Mouse (Mus musculus) forebrain, embryonic 10.5 days (tissue): ENCODE measurements around the gene Adamts7. TPM values are rescaled to one million over a fixed set of nuclear protein-coding genes. Genes with fewer than 3 reads are reported as not detected.
A peak's percentile ranks its signal among the peaks of the same experiment; 100 is the strongest.

Source experiments
- DNase-seq: peaks from one replicate; pipeline ENCODE4 v3.0.0-alpha.2; 2017; ENCODE audit warnings: low spot score; ENCODE audit errors: extremely low spot score
- H3K27ac ChIP-seq: fragments of 300-500 bp; sonication (generic); 2 replicates; pipeline ENCODE4 v1.5.1; 2016; ENCODE audit warnings: mild to moderate bottlenecking
- H3K27me3 ChIP-seq: fragments of 300-500 bp; sonication (generic); 2 replicates; pipeline ENCODE4 v1.6.1; 2016; ENCODE audit warnings: mild to moderate bottlenecking; ENCODE audit not compliant: poor library complexity, severe bottlenecking
- H3K36me3 ChIP-seq: fragments of 300-500 bp; sonication (generic); replicated peaks from 2 replicates; pipeline ENCODE4 v1.6.1; 2016; ENCODE audit warnings: mild to moderate bottlenecking, moderate library complexity
- H3K4me1 ChIP-seq: fragments of 300-500 bp; sonication (generic); 2 replicates; pipeline ENCODE4 v1.6.1; 2016
- H3K4me3 ChIP-seq: fragments of 300-500 bp; sonication (generic); 2 replicates; pipeline ENCODE4 v1.5.1; 2016; ENCODE audit warnings: mild to moderate bottlenecking, moderate library complexity
- H3K9me3 ChIP-seq: fragments of 300-500 bp; sonication (generic); 2 replicates; pipeline ENCODE4 v1.6.1; 2016; ENCODE audit warnings: mild to moderate bottlenecking, moderate library complexity
- WGBS: fragments of 180-500 bp; shearing (Covaris S2); methylation state at CpG from one replicate; pipeline ENCODE4 v1.1.7; 2016; 5-methylcytosine and 5-hydroxymethylcytosine counted together
- polyA plus RNA-seq: library from polyadenylated mRNA; unstranded; fragments of >200 nt; fragmentation: Nextera tagmentation; extraction: Ambion mirVana; gene quantifications from 2 replicates; pipeline ENCODE4 v1.2.1, GENCODE M21; 2016

Adamts7 gene
- polyA plus RNA-seq, result 16.7 and 17.2 TPM in 2 replicates

DNA sequence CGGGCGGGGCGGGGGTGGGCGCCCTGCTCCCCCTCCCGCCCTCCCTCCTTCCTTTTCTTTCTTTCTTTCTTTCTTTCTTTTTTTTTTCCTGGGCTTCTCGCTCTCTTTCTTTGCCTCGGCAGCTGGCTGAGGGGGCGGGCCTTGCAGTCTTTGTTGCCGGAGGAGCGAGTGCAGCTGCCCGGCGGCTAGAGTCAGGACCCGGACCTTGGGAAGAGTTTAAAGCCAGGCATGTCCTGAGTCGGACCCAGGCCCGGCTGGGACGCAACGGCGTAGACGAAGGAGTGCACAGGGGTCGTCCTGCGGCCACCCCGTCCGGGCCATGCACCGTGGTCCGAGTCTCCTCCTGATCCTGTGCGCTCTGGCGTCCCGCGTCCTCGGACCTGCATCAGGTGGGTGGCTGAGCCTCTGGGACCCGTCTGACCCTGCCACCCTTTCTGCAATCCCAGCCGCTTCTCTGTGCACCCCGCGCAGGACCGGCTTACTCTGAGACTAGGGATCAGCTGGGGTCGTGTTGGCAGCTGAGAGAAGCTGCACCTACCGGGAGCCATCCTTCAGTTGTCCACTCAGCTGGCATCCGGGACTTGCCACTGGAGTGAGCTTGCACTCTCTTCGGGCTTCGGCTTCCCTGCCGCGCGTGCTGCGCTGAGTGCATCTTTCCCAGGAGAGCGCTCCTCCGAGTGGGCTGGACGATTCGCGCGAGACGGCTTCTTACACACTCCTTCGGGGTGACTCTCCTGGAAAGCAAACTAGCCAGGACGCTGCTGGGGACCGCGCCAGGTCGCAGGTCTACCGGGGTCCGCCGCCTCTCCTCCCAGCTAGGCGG lies at the start of gene Adamts7:
Gene Adamts7 (plus strand): TSS at position 144 of the 823 bp plus-strand sequence.
- H3K4me3 ChIP-seq, result peak within 1 kb of the TSS; percentile 80
- H3K4me1 ChIP-seq, result peaks cover 34% of the 10 kb centered on the region
- H3K27ac ChIP-seq, result peak within 1 kb of the TSS; percentile 90
- peaks cover 14% of the 10 kb centered on the region for H3K27me3 ChIP-seq
- peaks cover 6% of the 10 kb centered on the region; the same call in 1 of the 2 replicates for H3K36me3 ChIP-seq
- peaks cover 6% of the 10 kb centered on the region; the same call in 1 of the 2 replicates for H3K9me3 ChIP-seq
- DNase-seq, result peak; percentile 80
- WGBS, result under 1% methylated on average over 60 of the region's 60 CpGs

GRCm38 (mm10) chr9:90113151-90113550 lies 49.7 kb upstream of the Adamts7 start:
- WGBS, result 3% methylated on average over 13 of the region's 13 CpGs
- peak overlapping the region; percentile 100 for H3K27ac ChIP-seq

GRCm38 (mm10) chr9:90113651-90114566 lies 49.0 kb upstream of the Adamts7 start:
- H3K4me3 ChIP-seq, result peak overlapping the region; percentile 97
- H3K36me3 ChIP-seq, result peaks cover 12% of the 10 kb centered on the region
- under 1% methylated on average over 82 of the region's 82 CpGs for WGBS
- no peaks in the 10 kb centered on the region for H3K9me3 ChIP-seq
- H3K4me1 ChIP-seq, result peaks cover 23% of the 10 kb centered on the region
- peak; percentile 83 for DNase-seq
- no peaks in the 10 kb centered on the region for H3K27me3 ChIP-seq
- peak overlapping the region; percentile 100 for H3K27ac ChIP-seq

More at GRCm38 (mm10) chr9:90113151-90113550, 49.7 kb upstream of the Adamts7 start:
- no peak for DNase-seq
- H3K36me3 ChIP-seq, result peaks cover 19% of the 10 kb centered on the region
- peaks cover 23% of the 10 kb centered on the region for H3K4me1 ChIP-seq
- no peaks in the 10 kb centered on the region for H3K9me3 ChIP-seq
- no peaks in the 10 kb centered on the region for H3K27me3 ChIP-seq
- H3K4me3 ChIP-seq, result peak overlapping the region; percentile 97

- Histone ChIP-seq H3K9me3 (no peaks in the 10 kb centered on the region), H3K4me1 (peaks cover 23% of the 10 kb centered on the region), H3K27ac (peak within 1 kb of the TSS; percentile 100), H3K27me3 (no peaks in the 10 kb centered on the region), H3K36me3 (peaks cover 3% of the 10 kb centered on the region), H3K4me3 (peak within 1 kb of the TSS; percentile 97)
- 3% methylated on average over 40 of the region's 40 CpGs for WGBS
- DNase-seq, result peak; percentile 99
These were observed 48.1 kb upstream of the Adamts7 start, which contains the start of gene Morf4l1 for GRCm38 (mm10) chr9:90114567-90115307. Gene Morf4l1 (minus strand): TSS chr9:90114774.

- H3K27me3 ChIP-seq, result no peaks in the 10 kb centered on the region
- H3K27ac ChIP-seq, result peak overlapping the region; percentile 100
- H3K36me3 ChIP-seq, result no peaks in the 10 kb centered on the region; the same call in 1 of the 2 replicates
- H3K9me3 ChIP-seq, result no peaks in the 10 kb centered on the region
- H3K4me1 ChIP-seq, result peaks cover 23% of the 10 kb centered on the region
- DNase-seq, result no peak
- H3K4me3 ChIP-seq, result peak overlapping the region; percentile 97
These were observed 47.6 kb upstream of the Adamts7 start for GRCm38 (mm10) chr9:90115308-90115700.

DNA sequence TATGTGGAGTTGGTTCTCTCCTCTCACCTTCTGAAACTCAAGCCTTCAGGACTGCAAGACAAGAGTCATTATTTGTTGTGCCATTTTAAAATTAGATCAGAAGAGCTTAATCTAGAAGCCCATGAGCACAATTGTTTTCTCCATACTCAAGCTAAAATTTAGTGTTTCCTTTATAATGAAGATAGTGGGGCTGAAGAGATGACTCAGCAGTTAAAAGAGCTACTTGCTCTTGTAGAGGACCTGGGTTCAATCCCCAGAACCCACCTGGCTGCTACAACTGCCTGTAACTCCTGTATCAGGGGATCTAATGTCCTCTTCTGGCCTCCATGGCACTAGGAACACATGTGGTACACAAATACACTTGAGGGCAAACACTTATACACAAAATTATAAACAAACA lies 45.6 kb upstream of the Adamts7 start:
- DNase-seq, result no peak
- Histone ChIP-seq H3K9me3 (no peaks in the 10 kb centered on the region), H3K27me3 (no peaks in the 10 kb centered on the region), H3K36me3 (no peaks in the 10 kb centered on the region), H3K4me3 (no peak overlapping the region), H3K4me1 (peaks cover 16% of the 10 kb centered on the region), H3K27ac (no peak overlapping the region)

GRCm38 (mm10) chr9:90122246-90122740 lies 40.6 kb upstream of the Adamts7 start:
- Histone ChIP-seq H3K27ac (no peak overlapping the region), H3K4me1 (peaks cover 17% of the 10 kb centered on the region), H3K27me3 (peaks cover 9% of the 10 kb centered on the region; the same call in 1 of the 2 replicates), H3K36me3 (no peaks in the 10 kb centered on the region), H3K9me3 (no peaks in the 10 kb centered on the region), H3K4me3 (no peak overlapping the region)
- 77% methylated on average over 4 of the region's 4 CpGs for WGBS
- no peak for DNase-seq

DNA sequence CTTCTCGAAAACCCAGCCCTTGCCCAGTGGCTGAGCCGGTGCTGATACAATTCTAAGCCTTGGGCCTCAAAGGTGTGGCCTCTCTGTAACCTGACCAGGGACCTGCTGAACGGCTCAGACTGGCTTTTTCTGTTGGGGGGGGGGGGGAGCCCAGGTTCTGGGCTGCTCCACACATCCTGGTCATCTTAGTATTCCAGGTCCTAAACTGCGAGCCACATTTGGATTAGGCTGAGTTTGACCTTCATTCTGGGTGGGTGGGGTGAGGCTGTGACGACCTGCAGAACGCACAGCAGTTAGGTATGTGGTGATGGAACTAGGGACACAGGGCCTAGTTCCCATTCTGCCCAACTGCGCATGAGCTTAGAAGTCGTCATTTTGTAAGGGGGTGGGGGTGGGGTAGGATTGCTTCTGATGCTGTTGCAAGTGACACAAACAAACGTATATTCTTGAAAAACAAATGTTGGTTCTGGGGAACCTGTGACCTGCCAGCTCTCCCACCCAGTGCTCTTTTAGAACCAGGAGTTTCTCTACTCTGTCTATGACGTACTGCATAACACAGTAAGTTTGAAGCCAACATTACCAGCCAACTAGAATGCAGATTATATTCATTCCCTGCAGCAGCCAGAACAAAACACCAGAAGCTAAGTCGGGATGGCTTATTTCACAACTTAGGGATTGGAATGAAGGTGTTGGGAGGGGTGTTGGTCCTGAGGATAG lies 38.6 kb upstream of the Adamts7 start:
- WGBS, result 30% methylated on average over 11 of the region's 11 CpGs
- Histone ChIP-seq H3K4me3 (no peak overlapping the region), H3K27me3 (peaks cover 9% of the 10 kb centered on the region; the same call in 1 of the 2 replicates), H3K4me1 (peaks cover 17% of the 10 kb centered on the region), H3K27ac (no peak overlapping the region), H3K36me3 (no peaks in the 10 kb centered on the region), H3K9me3 (no peaks in the 10 kb centered on the region)
- no peak for DNase-seq

DNA sequence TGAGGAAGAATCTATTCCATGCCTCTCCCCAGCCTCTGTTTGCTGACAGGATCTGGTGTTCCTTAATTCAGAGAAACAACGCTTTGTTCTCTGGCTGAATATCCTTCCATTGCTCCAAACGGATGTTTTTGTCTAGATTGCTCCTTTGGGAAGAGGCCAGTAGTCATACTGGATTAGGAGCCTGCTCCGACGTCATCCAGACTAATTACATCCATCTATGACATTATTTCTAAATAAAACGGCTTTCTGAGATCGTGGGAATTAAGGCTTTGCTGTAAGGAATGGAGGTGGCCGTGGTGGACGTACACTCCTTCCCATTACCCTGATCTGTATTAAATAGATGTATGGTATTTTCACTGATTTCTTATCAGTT lies 38.0 kb upstream of the Adamts7 start:
- 45% methylated on average over 8 of the region's 8 CpGs for WGBS
- Histone ChIP-seq H3K4me3 (no peak overlapping the region), H3K9me3 (no peaks in the 10 kb centered on the region), H3K4me1 (peaks cover 17% of the 10 kb centered on the region), H3K27ac (no peak overlapping the region), H3K27me3 (peaks cover 9% of the 10 kb centered on the region; the same call in 1 of the 2 replicates), H3K36me3 (no peaks in the 10 kb centered on the region)
- no peak for DNase-seq

DNA sequence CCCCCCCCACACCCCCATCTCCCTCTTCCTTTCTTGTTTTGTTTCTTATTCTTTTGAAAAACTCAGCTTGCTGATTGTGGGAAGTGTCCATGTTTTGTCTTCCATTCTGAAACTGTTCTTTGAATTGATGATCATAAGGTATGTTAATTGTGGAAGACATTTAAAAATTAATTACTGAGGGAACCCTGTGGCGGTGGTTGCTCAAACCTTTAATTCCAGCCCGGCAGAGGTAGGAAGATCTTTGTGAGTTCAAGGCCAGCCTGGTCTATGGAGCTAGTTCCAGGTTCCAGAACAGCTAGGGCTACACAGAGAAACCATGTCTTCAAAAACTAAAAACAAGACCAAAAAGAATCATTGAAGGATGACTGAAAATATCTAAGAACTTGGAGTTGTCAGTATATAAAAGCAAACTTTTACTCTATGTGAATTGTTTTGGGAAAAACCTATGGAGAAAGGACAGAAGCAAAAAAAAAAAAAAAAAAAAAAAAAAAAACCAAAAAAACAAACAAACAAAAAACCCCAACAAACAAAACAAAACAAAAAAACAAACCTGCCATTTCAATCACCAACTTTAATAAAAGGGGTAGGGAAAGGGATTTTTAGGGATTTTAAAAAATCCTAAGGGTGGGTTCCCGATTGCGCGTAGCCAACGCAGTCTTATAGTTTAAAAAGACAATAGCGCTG lies 37.3 kb upstream of the Adamts7 start:
- H3K4me3 ChIP-seq, result peak overlapping the region; percentile 45
- no peak overlapping the region for H3K27ac ChIP-seq
- 7% methylated on average over 7 of the region's 7 CpGs for WGBS
- no peak for DNase-seq
- peaks cover 17% of the 10 kb centered on the region for H3K4me1 ChIP-seq
- no peaks in the 10 kb centered on the region for H3K36me3 ChIP-seq
- H3K9me3 ChIP-seq, result no peaks in the 10 kb centered on the region
- peaks cover 9% of the 10 kb centered on the region; the same call in 1 of the 2 replicates for H3K27me3 ChIP-seq
